Mouse (Mus musculus): Measurements from ENCODE around the gene Sftpa1.

Gene Sftpa1

DNA sequence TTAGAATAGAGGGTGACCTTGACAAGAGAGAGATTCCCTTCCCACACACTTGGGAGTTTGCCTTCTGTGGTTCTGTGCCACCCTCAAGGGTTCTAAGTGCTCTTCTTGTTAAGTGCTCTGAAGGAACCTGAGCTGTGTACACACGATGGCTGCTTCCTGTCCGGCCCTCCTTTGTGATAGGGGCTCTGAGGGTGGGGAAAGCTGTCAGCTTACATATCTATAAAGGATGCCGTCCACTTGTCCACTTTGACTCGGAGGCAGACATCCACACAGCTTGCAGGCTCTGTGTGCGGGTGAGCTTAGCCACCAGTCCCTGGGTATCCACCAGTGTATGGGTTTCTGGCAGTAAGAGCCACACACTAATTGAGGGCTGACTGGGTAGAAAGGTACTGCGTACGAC, at the start of gene Sftpa1:
Sftpa1 (plus strand) TSS at position 243 of the 400 bp plus-strand sequence.
- peak; percentile 81 for DNase-seq

DNA sequence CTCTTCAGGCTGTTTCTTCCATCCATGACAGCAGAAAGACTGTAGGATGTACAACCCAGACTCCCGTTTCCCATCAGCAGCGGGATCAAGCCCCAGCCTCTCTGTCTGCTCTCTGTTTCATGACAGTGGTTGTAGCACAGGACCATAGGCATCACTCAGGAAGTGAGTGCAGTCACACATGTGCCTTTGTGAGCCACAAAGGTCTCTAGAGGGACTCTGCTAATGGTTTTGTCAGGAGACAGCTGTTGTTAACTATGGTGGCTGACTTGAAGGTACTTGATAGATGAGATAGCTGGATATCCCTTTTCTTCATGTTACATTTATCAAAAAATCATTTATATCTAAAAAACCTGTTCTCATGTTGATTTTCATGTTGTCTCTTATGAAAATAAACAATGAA, 49.2 kb upstream of the Sftpa1 start:
- DNase-seq, result no peak

- DNase-seq, result peak; percentile 29
These were observed 44.1 kb upstream of the Sftpa1 start for GRCm38 (mm10) chr14:41087509-41087908.

- peak; percentile 61 for DNase-seq
These were observed 40.8 kb upstream of the Sftpa1 start for GRCm38 (mm10) chr14:41090777-41091176.

GRCm38 (mm10) chr14:41094114-41094513, 37.5 kb upstream of the Sftpa1 start:
- peak; percentile 7 for DNase-seq

DNA sequence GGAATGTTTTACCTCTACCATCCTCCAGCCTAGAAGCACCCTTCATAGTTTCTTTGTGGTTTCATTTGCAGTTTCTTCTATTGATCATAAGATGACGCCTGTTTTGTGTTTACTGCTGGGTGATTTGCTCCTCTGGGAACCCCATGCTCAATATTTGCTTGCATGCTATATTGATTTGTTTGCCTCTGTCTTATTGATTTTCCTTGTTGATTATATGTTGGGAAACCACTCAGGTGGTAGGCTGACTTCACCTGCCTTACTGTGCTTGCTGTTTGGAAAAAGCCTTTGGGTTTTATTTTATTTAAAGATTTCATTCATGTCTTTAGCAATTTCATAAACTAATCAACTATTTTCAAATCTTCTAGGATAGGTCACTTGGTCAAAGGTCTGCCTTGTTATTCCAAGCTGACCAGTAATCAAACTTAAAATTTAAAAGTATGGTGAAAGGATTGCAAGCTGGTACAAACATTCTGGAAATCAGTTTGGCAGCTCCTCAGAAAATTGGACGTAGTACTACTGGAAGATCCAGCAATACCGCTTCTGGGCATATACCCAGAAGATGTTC, 35.2 kb upstream of the Sftpa1 start:
- no peak for DNase-seq

GRCm38 (mm10) chr14:41098726-41099125, 32.9 kb upstream of the Sftpa1 start:
- no peak for DNase-seq

GRCm38 (mm10) chr14:41100712-41101111, 30.9 kb upstream of the Sftpa1 start:
- peak; percentile 29 for DNase-seq

- no peak for DNase-seq
These were observed 30.3 kb upstream of the Sftpa1 start for GRCm38 (mm10) chr14:41101242-41101641.

DNA sequence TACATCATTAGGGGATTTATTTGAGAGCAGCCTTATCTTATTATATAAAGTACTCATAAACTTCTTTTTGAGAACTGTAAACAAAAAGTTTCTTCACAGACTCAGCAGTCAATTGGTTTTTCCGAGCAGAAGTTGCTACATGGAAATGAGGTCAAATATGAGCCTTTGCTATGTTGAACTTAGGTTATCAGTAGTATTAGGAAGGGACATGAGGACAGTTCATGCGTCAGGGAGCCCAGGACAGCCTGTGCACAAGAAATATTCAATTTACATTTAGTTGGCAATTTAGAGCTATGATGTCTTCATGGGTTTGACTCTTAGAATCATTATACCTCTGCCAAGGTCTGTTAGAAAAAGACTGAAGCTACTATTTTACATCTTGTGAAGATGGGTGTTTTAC, 29.3 kb upstream of the Sftpa1 start:
- DNase-seq, result no peak

DNA sequence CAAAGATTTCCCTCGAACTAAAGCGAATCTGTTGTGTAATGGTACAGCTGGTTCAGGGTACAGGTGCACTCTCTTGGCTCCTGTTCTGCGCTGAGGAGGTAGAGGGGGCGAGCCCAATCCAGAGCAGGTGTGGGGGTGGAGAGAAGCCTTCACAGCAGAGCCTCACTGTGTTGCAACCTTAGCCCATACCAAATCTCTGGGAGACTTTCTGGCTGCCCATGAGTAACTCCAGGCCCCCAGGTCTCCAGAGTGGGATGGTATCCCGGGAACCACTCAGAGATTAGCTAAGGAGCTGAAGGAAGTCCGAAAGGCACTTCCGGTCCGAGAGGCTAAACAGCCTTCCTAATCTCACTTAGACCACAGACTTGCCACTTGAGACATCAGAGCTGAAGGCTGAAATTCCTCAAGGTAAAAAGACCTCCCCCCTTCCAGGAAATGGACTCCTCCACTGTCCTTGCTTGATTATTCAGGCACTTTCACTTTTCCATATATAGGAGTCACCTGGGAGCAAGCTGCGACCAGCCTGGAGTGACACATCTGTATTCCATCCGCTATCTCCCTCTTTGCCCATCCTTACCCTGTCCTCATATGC, 26.6 kb upstream of the Sftpa1 start, which contains the start of gene Mat1a:
Mat1a (plus strand) TSS at position 183 of the 592 bp plus-strand sequence.
- DNase-seq, result peak; percentile 70

- no peak for DNase-seq
These were observed 20.4 kb upstream of the Sftpa1 start for GRCm38 (mm10) chr14:41111031-41111668.

GRCm38 (mm10) chr14:41112944-41113343, 18.6 kb upstream of the Sftpa1 start:
- DNase-seq, result no peak

DNA sequence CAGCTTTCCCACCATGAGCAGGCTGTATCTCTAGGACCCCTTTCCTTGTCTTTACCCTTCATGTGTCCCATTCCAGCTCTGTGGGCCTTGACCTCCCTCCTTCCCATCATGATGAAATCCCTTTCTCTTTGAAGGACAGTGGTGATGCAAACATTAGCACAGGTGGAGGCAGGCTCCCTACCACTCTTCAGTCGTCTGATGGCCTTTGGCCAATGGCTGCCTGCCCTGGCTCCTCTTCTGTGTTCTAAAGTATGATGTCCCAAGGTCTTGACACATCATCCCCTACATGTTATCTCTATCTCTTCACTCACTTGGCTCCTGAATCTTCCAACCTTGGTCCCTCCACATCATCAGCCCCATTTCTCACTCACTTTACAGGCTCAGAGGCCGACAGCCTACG, 15.3 kb upstream of the Sftpa1 start:
- DNase-seq, result no peak

- no peak for DNase-seq
These were observed 6.9 kb upstream of the Sftpa1 start for GRCm38 (mm10) chr14:41124683-41125082.

GRCm38 (mm10) chr14:41127997-41128396, 3.6 kb upstream of the Sftpa1 start:
- DNase-seq, result peak; percentile 69

DNA sequence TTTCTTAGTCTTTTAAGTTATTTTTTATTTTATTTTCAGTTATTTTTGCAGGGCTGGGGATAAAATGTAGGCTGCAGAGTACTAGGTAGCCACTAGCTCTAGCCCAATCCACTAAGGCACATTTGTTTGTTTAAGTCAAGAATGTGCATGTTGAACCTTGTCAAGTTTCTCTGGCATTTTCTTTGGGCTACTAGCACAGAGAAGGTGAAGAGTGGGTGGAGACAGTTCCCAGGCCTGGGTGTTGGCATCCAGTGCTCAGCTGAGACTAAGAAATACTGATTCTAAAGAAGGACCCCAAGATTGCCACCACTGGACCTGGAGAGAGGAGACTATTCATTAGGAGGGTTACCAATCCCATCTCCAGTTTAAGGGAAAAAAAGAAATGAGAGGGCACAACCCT, 5.4 kb downstream of the Sftpa1 start:
- peak; percentile 66 for DNase-seq

DNA sequence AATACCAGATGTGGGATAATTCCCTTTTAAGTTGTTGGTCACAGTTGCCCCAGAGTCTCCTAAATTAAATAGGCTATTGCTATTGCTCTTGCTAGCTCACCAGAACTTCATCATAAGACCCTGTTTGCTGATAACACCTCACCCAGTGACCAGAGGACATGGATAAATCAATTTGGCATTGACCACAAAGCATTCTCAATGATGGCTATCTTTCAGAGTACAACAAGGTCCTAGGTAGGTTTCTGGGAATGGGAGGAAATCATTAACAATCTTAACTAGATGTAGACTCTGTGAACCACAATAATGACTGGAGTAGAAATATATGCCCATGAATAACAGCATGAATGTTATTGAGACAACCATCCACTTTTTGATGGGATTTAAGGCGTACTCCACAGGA, 9.1 kb downstream of the Sftpa1 start:
- no peak for DNase-seq

GRCm38 (mm10) chr14:41146035-41146434, 14.5 kb downstream of the Sftpa1 start:
- peak; percentile 87 for DNase-seq

- peak; percentile 82 for DNase-seq
These were observed 15.3 kb downstream of the Sftpa1 start for GRCm38 (mm10) chr14:41146922-41147321.

DNA sequence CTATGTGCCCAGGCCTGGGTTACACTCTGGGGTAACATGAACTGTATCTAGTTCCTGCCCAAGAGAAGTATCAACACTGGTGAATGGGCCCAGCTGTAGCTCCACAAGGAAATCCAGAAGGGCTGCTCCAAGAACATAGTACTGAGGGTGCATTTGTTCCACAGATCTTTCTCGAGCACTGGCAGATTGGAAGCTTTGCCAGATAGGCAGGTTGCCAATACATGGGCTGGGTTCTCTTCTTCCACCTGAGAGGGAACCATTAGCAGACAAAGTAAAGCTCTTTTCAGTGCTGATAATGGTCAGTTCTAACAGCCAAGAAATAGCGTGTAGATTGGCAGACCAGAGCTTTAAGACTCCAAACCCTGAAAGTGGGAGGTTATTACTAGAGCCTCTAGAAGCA, 15.8 kb downstream of the Sftpa1 start:
- DNase-seq, result peak; percentile 84

DNA sequence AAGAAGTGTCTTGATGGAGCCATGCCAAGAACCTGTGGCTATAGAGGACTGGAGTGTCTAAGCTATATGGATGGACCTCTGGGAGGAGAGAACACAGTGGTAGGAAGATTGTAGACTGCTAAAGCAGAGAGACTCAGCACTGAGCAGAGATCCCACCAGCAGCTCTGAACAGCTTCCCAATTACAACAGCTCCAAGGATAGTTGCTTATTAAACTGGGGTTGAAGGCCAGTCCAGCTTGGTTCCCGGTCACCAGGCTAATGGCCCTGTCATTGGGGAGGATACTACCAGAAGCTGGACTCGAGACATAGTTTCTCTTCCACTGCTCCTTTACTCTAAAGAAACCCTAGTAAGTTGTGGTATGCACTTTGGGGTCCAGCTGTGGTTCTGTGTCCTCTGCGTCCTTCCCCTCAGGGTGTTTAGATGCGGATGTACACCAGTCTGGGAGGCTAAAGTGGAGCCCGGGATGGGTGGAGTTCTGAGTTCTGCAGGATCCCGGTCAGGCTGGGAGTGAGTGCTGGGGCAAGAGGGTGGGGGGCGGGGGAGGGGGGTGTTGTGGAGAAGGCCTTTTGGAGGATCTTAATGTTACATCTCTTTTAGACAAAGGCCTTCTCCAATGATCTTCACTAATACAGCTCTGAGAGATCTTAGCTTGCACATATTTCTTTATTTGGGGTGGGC, 19.8 kb downstream of the Sftpa1 start, which contains the start of gene Mbl1:
Mbl1 (plus strand) TSS at position 239 of the 679 bp plus-strand sequence.
- DNase-seq, result no peak

DNA sequence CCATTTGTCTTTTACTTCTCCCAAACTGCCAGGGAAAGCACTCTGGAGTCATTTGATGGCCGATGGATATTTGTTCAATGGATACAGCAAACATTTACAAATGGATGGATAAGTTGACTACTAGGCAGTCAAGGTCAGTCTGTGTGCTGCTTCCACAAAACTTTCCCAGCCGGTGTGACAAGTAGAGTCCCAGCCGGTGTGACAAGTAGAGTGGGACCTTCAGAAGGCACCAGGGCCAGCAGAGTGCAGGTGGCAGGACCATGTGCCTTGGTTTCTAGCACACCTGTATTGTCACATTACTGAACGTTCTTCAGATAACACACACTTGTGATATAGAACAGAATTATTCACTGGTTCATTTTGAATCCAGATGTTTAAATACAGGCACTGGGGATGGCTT, 28.5 kb downstream of the Sftpa1 start:
- peak; percentile 30 for DNase-seq

DNA sequence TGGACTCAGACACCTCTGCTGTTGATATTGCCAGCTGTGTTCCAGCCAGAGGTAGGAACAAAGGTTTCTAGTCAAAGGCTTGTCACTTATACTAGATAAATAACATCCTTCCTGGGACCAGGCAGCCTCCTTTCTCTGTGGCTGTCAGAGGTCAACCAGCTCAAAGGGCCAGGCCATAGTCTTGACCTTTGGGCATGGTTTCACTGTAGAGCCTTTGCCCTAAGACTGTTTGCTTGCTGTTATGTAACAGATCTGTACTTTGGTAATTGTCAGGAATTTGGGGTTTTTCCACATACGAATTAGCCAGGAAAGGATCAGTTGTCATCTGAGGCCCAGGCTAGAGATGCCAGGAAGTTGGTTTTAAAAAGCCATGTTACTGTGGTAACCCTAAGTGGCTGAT, 29.2 kb downstream of the Sftpa1 start:
- peak; percentile 71 for DNase-seq

Data from lung, postnatal 36 days (tissue).